Comparison of ENCODE assay signal across 25 mouse cellular contexts in the genomic region with DNA sequence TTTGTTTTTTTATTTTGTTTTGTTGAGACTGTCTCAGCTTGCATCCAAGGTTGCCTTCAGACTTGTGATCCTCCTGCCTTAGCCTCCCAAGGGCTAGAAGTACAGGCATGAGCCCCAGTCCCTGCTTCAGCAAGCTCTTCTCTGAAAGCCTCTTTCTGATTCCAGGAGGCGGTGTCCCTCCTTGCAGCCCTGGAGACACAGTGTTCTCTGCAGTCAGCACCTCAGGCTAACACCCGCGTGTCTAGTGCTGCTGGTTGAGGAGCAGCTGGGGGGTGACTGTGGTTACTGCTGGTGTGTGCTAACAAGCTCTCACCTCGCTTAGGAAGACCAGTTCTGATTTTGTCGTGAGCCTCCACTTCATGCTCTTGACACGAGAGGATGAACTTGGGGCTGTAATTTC. TPM values are rescaled to one million over a fixed set of nuclear protein-coding genes. Genes with fewer than 3 reads are reported as not detected.
A peak's percentile ranks its signal among the peaks of the same experiment; 100 is the strongest.
DNase-seq lines count a peak whose midpoint lies in the region; ATAC-seq and TF ChIP-seq lines count a peak whose summit lies in the region.
"Had no signal": no experiment of that assay in that cellular context is flagged by ENCODE, and none has a peak within 500 bp of the region (broad histone marks: within the 10 kb centered on the region; RNA-seq: fewer than 3 reads in every experiment).

No protein-coding gene starts in this region.

- no peak for TF ChIP-seq POLR2A in olfactory bulb, adult 2 months (IDR thresholded peaks at IDR 0.05; ENCODE audit: insufficient read depth, low read depth, low read length)

- H3K4me1 ChIP-seq in olfactory bulb, adult 2 months (ENCODE audit: control insufficient read depth, insufficient read depth, low read length) = peaks cover 48% of the 10 kb centered on the region
- H3K4me1 ChIP-seq: embryonic facial prominence, embryonic 10.5 days had no signal

- no peak for DNase-seq in frontal cortex, postnatal 10 days (ENCODE audit: low spot score in 2 of 2)
- DNase-seq in layer of hippocampus, adult 2 months (ENCODE audit: low spot score in 2 of 2) = no peak
- no peak for DNase-seq in layer of hippocampus, postnatal 14 days (ENCODE audit: low spot score in 2 of 2)
- DNase-seq in right cerebral cortex, adult 18-20 months = peak; percentile 78
- no peak for DNase-seq in right cerebral cortex, adult 2 months (ENCODE audit: low spot score in 2 of 2)
- no peak for DNase-seq in spleen, adult 18-20 months
- DNase-seq: adrenal gland, adult 8-10 months; adrenal gland, postnatal 14 days; adrenal gland, postnatal 36 days; B cell, adult 2 months; cerebellum, adult 11 months; cerebellum, adult 18-20 months; cerebellum, adult 8-10 months; cerebellum, adult 9-11 months; cerebellum, postnatal 14 days; cerebellum, postnatal 36 days had no signal

- TF ChIP-seq CTCF in layer of hippocampus, adult 2 months (conservative IDR thresholded peaks at IDR 0.05) = no peak
- TF ChIP-seq CTCF in olfactory bulb, adult 2 months (IDR thresholded peaks at IDR 0.05; ENCODE audit: insufficient read depth, low read depth, low read length) = no peak

- H3K4me3 ChIP-seq in layer of hippocampus, adult 2 months = no peak overlapping the region
- no peak overlapping the region for H3K4me3 ChIP-seq in olfactory bulb, adult 2 months (ENCODE audit: insufficient read depth, low read depth, low read length)
- H3K4me3 ChIP-seq: embryonic facial prominence, embryonic 10.5 days; embryonic facial prominence, embryonic 12.5 days; forebrain, embryonic 13.5 days; forebrain, embryonic 15.5 days had no signal

- peak overlapping the region; percentile 91 for H3K27ac ChIP-seq in layer of hippocampus, adult 2 months
- H3K27ac ChIP-seq in olfactory bulb, adult 2 months (ENCODE audit: insufficient read depth, low read depth, low read length) = peak overlapping the region; percentile 60
- H3K27ac ChIP-seq: embryonic facial prominence, embryonic 10.5 days; embryonic facial prominence, embryonic 12.5 days; forebrain, embryonic 13.5 days; forebrain, embryonic 15.5 days had no signal

- 35% methylated on average over 6 of the region's 6 CpGs for WGBS in olfactory bulb, adult 2 months

- ATAC-seq in frontal cortex, adult (ENCODE audit: low TSS enrichment) = peak; percentile 38; the same call in 1 of the 2 replicates
- ATAC-seq: activated CD4-positive, CD25-positive, alpha-beta regulatory T cell, adult 4 months; CD4-positive, CD25-positive, alpha-beta regulatory T cell, adult 4 months; forebrain, embryonic 13.5 days; forebrain, embryonic 15.5 days; Patski had no signal

RNA-seq across cellular contexts. Expression of gene Dcakd, which starts 6.9 kb away (rescaled TPM):
- total RNA-seq in layer of hippocampus, adult 2 months (2021) = 10 to 100 TPM; 77.1 to 80.3 TPM
- total RNA-seq in layer of hippocampus, postnatal 14 days (2021) = 100 to 1,000 TPM; 113 to 128 TPM
- polyA plus RNA-seq in olfactory bulb, adult 2 months (2012; ENCODE audit: insufficient read depth, insufficient read length, low replicate concordance, missing spikeins) = not detected in 2 replicates

RNA-seq across cellular contexts. Expression of gene Nmt1, which starts 7.0 kb away (rescaled TPM):
- total RNA-seq in layer of hippocampus, adult 2 months (2021) = 100 to 1,000 TPM; 169 to 173 TPM
- 100 to 1,000 TPM; 112 to 113 TPM for total RNA-seq in layer of hippocampus, postnatal 14 days (2021)
- polyA plus RNA-seq in olfactory bulb, adult 2 months (2012; ENCODE audit: insufficient read depth, insufficient read length, low replicate concordance, missing spikeins) = 557 TPM in 1 of 2 replicates, not detected in the other
